Mouse (Mus musculus): ENCODE measurements around the gene Lgals3bp.

GRCm38 (mm10) chr11:118366108-118366507, 35.8 kb downstream of the Lgals3bp start:
- TF ChIP-seq CTCF (IDR thresholded peaks at IDR 0.05; ENCODE audit: insufficient read depth, low read length) = no peak
- no peak for TF ChIP-seq POLR2A (IDR thresholded peaks at IDR 0.05; ENCODE audit: borderline replicate concordance, extremely low read depth, low read depth, low read length)
